Mouse (Mus musculus) splenic B cell, adult 2 months (primary cell): ENCODE data around the gene Gm5640.
"Not testable (repeated sequence)": the region's sequence is repeated elsewhere in the genome, so short reads cannot be mapped to it uniquely, and the experiment has no call there.

Experiments
- DNase-seq: peaks from one replicate; pipeline ENCODE4 v3.0.0-alpha.2; 2011; ENCODE audit warnings: low read depth, low spot score
- H3K27me3 ChIP-seq: 2 replicates; pipeline ENCODE4 v1.6.1; 2012; ENCODE audit warnings: mild to moderate bottlenecking, low read length, moderate library complexity, mixed read lengths; ENCODE audit not compliant: control insufficient read depth, poor library complexity, insufficient read depth, severe bottlenecking
- H3K36me3 ChIP-seq: 2 replicates; pipeline ENCODE4 v1.6.1; 2012; ENCODE audit warnings: mild to moderate bottlenecking, low read length, moderate library complexity, mixed read lengths; ENCODE audit not compliant: control insufficient read depth, poor library complexity, insufficient read depth, severe bottlenecking

Gm5640 gene

DNA sequence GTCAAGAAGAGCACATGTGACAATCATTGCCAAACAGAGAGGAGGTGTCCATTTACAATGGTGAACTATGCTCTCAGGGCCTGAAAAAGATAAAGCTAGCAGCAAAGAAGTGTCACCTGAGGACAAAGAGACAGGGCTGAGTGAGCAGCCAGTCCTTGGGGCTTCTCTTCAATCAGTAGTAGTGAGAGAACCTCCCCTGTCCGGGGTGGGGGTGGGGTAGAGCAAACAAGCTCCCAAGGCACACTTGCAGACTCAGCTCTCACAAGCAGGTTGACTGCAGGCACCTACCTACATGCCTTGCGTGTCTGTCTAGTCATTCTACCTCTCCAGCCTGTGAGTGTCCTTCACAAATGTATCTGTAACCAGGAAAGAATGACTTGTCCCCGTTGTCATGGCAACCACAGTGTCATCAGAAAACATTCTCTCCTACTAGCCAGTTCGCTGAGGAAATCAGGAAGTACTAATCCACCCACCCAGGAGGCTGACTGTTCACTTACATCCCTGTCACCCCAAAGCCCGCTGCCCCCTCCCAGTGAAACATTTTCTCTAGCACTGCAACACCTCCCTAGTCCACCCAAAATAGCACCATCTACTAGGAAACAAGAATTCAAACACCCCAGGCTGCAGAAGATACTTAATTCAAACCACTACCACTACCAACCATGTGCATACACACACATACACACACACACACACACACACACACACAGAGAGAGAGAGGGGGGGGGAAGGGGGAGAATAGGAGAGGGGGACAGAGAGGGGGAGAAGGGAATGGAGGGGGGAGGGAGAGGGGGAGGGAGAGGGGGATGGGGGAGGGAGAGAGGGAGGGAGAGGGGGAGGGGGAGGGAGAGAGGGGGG lies at the start of gene Gm5640:
Gm5640 (minus strand) TSS at position 170 of the 858 bp plus-strand sequence.
- not testable (repeated sequence) for H3K27me3 ChIP-seq, DNase-seq, H3K36me3 ChIP-seq

- H3K27me3 ChIP-seq, DNase-seq, H3K36me3 ChIP-seq: not testable (repeated sequence)
Observed at GRCm38 (mm10) chrX:74646393-74646792, 958 bp upstream of the Gm5640 start.

GRCm38 (mm10) chrX:74592379-74592778 lies 53.1 kb downstream of the Gm5640 start, which contains the start of gene Olfr1325:
Olfr1325 (plus strand) TSS chrX:74592679.
- no peak for DNase-seq
- Histone ChIP-seq H3K27me3 (no peaks in the 10 kb centered on the region), H3K36me3 (no peaks in the 10 kb centered on the region)
